Mouse (Mus musculus) C2C12 (cell line): ENCODE data around the gene Olfr1358.
"Not testable (repeated sequence)": the region's sequence is repeated elsewhere in the genome, so short reads cannot be mapped to it uniquely, and the experiment has no call there.

Experiments used
- CTCF ChIP-seq: IDR thresholded peaks from one replicate; pipeline ENCODE4 v1.5.1; 2011; ENCODE audit not compliant: control insufficient read depth, insufficient read depth, insufficient read length
- MYOD1 ChIP-seq: IDR thresholded peaks from one replicate; pipeline ENCODE4 v1.6.1; 2011; ENCODE audit warnings: low read depth; ENCODE audit not compliant: control insufficient read depth, insufficient read length

- TF ChIP-seq CTCF, MYOD1: not testable (repeated sequence)
Measured at GRCm38 (mm10) chr10:78485369-78485768, 31.9 kb upstream of the Olfr1358 start.
